Mouse (Mus musculus) midbrain, embryonic 16.5 days (tissue): ENCODE results near the gene Ndufv1. TPM values are rescaled to one million over a fixed set of nuclear protein-coding genes. Genes with fewer than 3 reads are reported as not detected.
"Not testable (repeated sequence)": the region's sequence is repeated elsewhere in the genome, so short reads cannot be mapped to it uniquely, and the experiment has no call there.

Source experiments
- ATAC-seq: fragments of 200-750 bp; cut with Nextera tagmentation; 2 replicates; pipeline ENCODE4 v1.8.0; 2017; ENCODE audit warnings: moderate TSS enrichment
- H3K27ac ChIP-seq: fragments of 300-500 bp; sonication (generic); 2 replicates; pipeline ENCODE4 v1.5.1; 2014; ENCODE audit warnings: mild to moderate bottlenecking, low read length, mixed read lengths
- H3K27me3 ChIP-seq: fragments of 300-500 bp; sonication (generic); 2 replicates; pipeline ENCODE4 v1.6.1; 2014; ENCODE audit warnings: low read depth, low read length, mixed read lengths; ENCODE audit not compliant: control insufficient read depth, insufficient read depth
- H3K36me3 ChIP-seq: fragments of 300-500 bp; sonication (generic); 2 replicates; pipeline ENCODE4 v1.6.1; 2014; ENCODE audit warnings: mild to moderate bottlenecking, low read length, moderate library complexity, mixed read lengths; ENCODE audit not compliant: control insufficient read depth, insufficient read depth
- H3K4me1 ChIP-seq: fragments of 300-500 bp; sonication (generic); 2 replicates; pipeline ENCODE4 v1.6.1; 2014; ENCODE audit warnings: mild to moderate bottlenecking, low read length, mixed read lengths; ENCODE audit not compliant: control insufficient read depth, insufficient read depth
- H3K4me2 ChIP-seq: fragments of 300-500 bp; sonication (generic); 2 replicates; pipeline ENCODE4 v1.6.1; 2014; ENCODE audit warnings: mild to moderate bottlenecking, low read length, mixed read lengths
- H3K4me3 ChIP-seq: fragments of 300-500 bp; sonication (generic); 2 replicates; pipeline ENCODE4 v1.5.1; 2014; ENCODE audit warnings: low read depth, mild to moderate bottlenecking, low read length, moderate library complexity, mixed read lengths
- H3K9ac ChIP-seq: fragments of 300-500 bp; sonication (generic); 2 replicates; pipeline ENCODE4 v1.6.1; 2014; ENCODE audit warnings: low read depth, low read length, mixed read lengths
- H3K9me3 ChIP-seq: fragments of 300-500 bp; sonication (generic); replicated peaks from 2 replicates; pipeline ENCODE4 v1.6.1; 2014; ENCODE audit warnings: mild to moderate bottlenecking, low read length, mixed read lengths; ENCODE audit not compliant: control insufficient read depth, poor library complexity, severe bottlenecking
- WGBS: fragments of 180-500 bp; shearing (Covaris S2); extraction: QIAGEN DNeasy Blood & Tissue Kit; methylation state at CpG from one replicate; pipeline ENCODE4 v1.1.7; 2014; 5-methylcytosine and 5-hydroxymethylcytosine counted together
- polyA plus RNA-seq: library from polyadenylated mRNA; unstranded; fragments of >200 nt; fragmentation: Nextera tagmentation; extraction: Ambion mirVana; gene quantifications from 2 replicates; pipeline ENCODE4 v1.2.1, GENCODE M21; 2015

Ndufv1 gene
- polyA plus RNA-seq, 1 experiment from 2014 or later: 247 TPM

GRCm38 (mm10) chr19:3961805-3962204, 50.8 kb downstream of the Ndufv1 start:
- ATAC-seq: not testable (repeated sequence)

GRCm38 (mm10) chr19:3960211-3960610, 52.4 kb downstream of the Ndufv1 start:
- H3K4me3 ChIP-seq: no peak overlapping the region
- H3K4me2 ChIP-seq: no peak overlapping the region
- H3K9ac ChIP-seq: no peak overlapping the region
- H3K27ac ChIP-seq: no peak overlapping the region
- no peaks in the 10 kb centered on the region for H3K9me3 ChIP-seq
- H3K27me3 ChIP-seq: no peaks in the 10 kb centered on the region
- no peak for ATAC-seq
- WGBS: 80% methylated on average over 5 of the region's 5 CpGs
- H3K36me3 ChIP-seq: no peaks in the 10 kb centered on the region
- H3K4me1 ChIP-seq: no peaks in the 10 kb centered on the region

More at GRCm38 (mm10) chr19:3961805-3962204, 50.8 kb downstream of the Ndufv1 start:
- WGBS: 74% methylated on average over 6 of the region's 6 CpGs
- not testable (repeated sequence) for H3K27me3 ChIP-seq, H3K4me1 ChIP-seq, H3K9ac ChIP-seq, H3K9me3 ChIP-seq, H3K4me3 ChIP-seq, H3K4me2 ChIP-seq, H3K36me3 ChIP-seq, H3K27ac ChIP-seq

GRCm38 (mm10) chr19:3959030-3959429, 53.6 kb downstream of the Ndufv1 start:
- no peak for ATAC-seq
- no peak overlapping the region for H3K9ac ChIP-seq
- no peak overlapping the region for H3K4me3 ChIP-seq
- H3K9me3 ChIP-seq: no peaks in the 10 kb centered on the region
- no peaks in the 10 kb centered on the region for H3K36me3 ChIP-seq
- no peaks in the 10 kb centered on the region for H3K27me3 ChIP-seq
- no peak overlapping the region for H3K4me2 ChIP-seq
- no peak overlapping the region for H3K27ac ChIP-seq
- no peaks in the 10 kb centered on the region for H3K4me1 ChIP-seq

GRCm38 (mm10) chr19:3958470-3958869, 54.1 kb downstream of the Ndufv1 start, which contains the start of gene Aldh3b3:
Gene Aldh3b3 (plus strand): TSS chr19:3958645.
- no peaks in the 10 kb centered on the region for H3K36me3 ChIP-seq
- no peaks in the 10 kb centered on the region for H3K4me1 ChIP-seq
- 78% methylated on average over 4 of the region's 4 CpGs for WGBS
- no peak within 1 kb of the TSS for H3K4me2 ChIP-seq
- H3K27me3 ChIP-seq: no peaks in the 10 kb centered on the region
- no peak within 1 kb of the TSS for H3K27ac ChIP-seq
- H3K4me3 ChIP-seq: no peak within 1 kb of the TSS
- no peak for ATAC-seq
- no peak within 1 kb of the TSS for H3K9ac ChIP-seq
- H3K9me3 ChIP-seq: no peaks in the 10 kb centered on the region

Other genes starting within 250 kb of the Ndufv1 start
- 50.3 and 59.6 TPM in 2 replicates for gene Kmt5b, start 245.4 kb downstream of the Ndufv1 start, polyA plus RNA-seq
- gene Chka, start 161.0 kb downstream of the Ndufv1 start, polyA plus RNA-seq: 56.1 and 61.8 TPM in 2 replicates
- gene Tcirg1, start 105.7 kb downstream of the Ndufv1 start, polyA plus RNA-seq: 12.5 and 12.6 TPM in 2 replicates
- gene Ndufs8, start 100.0 kb downstream of the Ndufv1 start, polyA plus RNA-seq: 229 and 245 TPM in 2 replicates
- gene Aldh3b1, start 83.0 kb downstream of the Ndufv1 start, polyA plus RNA-seq: 1.8 and 2.0 TPM in 2 replicates
- 9.7 and 9.9 TPM in 2 replicates for gene Unc93b1, start 77.6 kb downstream of the Ndufv1 start, polyA plus RNA-seq
- gene Aldh3b3, start 54.2 kb downstream of the Ndufv1 start, polyA plus RNA-seq: not detected in 2 replicates
- gene Aldh3b2, start 40.5 kb downstream of the Ndufv1 start, polyA plus RNA-seq: 0.60 and 0.82 TPM in 2 replicates
- 1.0 and 1.8 TPM in 2 replicates for gene Acy3, start 26.2 kb downstream of the Ndufv1 start, polyA plus RNA-seq
- gene Tbx10, start 20.1 kb downstream of the Ndufv1 start, polyA plus RNA-seq: not detected in 2 replicates
- gene Nudt8, start 12.2 kb downstream of the Ndufv1 start, polyA plus RNA-seq: 24.5 and 28.8 TPM in 2 replicates
- gene Gm49405, start 12.2 kb downstream of the Ndufv1 start, polyA plus RNA-seq: 6.4 and 6.6 TPM in 2 replicates
- gene Doc2g, start 9.5 kb downstream of the Ndufv1 start, polyA plus RNA-seq: 8.1 and 9.2 TPM in 2 replicates
- gene Gstp1, start 25.2 kb upstream of the Ndufv1 start, polyA plus RNA-seq: 534 and 577 TPM in 2 replicates
- 1.3 and 5.2 TPM in 2 replicates for gene Gstp2, start 33.2 kb upstream of the Ndufv1 start, polyA plus RNA-seq
- gene Gstp3, start 46.8 kb upstream of the Ndufv1 start, polyA plus RNA-seq: not detected in 2 replicates
- 0.44 TPM in 1 of 2 replicates, not detected in the other for gene Cabp2, start 68.8 kb upstream of the Ndufv1 start, polyA plus RNA-seq
- 83.1 and 83.2 TPM in 2 replicates for gene Cdk2ap2, start 84.4 kb upstream of the Ndufv1 start, polyA plus RNA-seq
- gene Pitpnm1, start 87.2 kb upstream of the Ndufv1 start, polyA plus RNA-seq: 105 and 113 TPM in 2 replicates
- gene Aip, start 113.1 kb upstream of the Ndufv1 start, polyA plus RNA-seq: 92.9 and 102 TPM in 2 replicates
- 0.09 TPM in 1 of 2 replicates, not detected in the other for gene Gpr152, start 127.0 kb upstream of the Ndufv1 start, polyA plus RNA-seq
- gene Cabp4, start 131.2 kb upstream of the Ndufv1 start, polyA plus RNA-seq: 0.24 and 0.48 TPM in 2 replicates
- gene Coro1b, start 135.8 kb upstream of the Ndufv1 start, polyA plus RNA-seq: 102 and 119 TPM in 2 replicates
- 0.28 TPM in 1 of 2 replicates, not detected in the other for gene Ptprcap, start 140.8 kb upstream of the Ndufv1 start, polyA plus RNA-seq
- 52.7 and 58.0 TPM in 2 replicates for gene Rps6kb2, start 150.5 kb upstream of the Ndufv1 start, polyA plus RNA-seq
- gene Carns1, start 162.7 kb upstream of the Ndufv1 start, polyA plus RNA-seq: 5.2 and 6.7 TPM in 2 replicates
- gene Tbc1d10c, start 178.5 kb upstream of the Ndufv1 start, polyA plus RNA-seq: 0.58 and 0.67 TPM in 2 replicates
- gene Ppp1ca, start 179.3 kb upstream of the Ndufv1 start, polyA plus RNA-seq: 520 and 542 TPM in 2 replicates
- 24.1 and 25.0 TPM in 2 replicates for gene Rad9a, start 188.9 kb upstream of the Ndufv1 start, polyA plus RNA-seq
- gene Clcf1, start 201.4 kb upstream of the Ndufv1 start, polyA plus RNA-seq: 0.40 and 0.68 TPM in 2 replicates
- gene AC109138.7, start 201.6 kb upstream of the Ndufv1 start, polyA plus RNA-seq: not detected in 2 replicates
- 18.5 and 19.2 TPM in 2 replicates for gene Pold4, start 219.1 kb upstream of the Ndufv1 start, polyA plus RNA-seq